Mouse (Mus musculus): ENCODE data around the gene Ube2o.

- TF ChIP-seq CTCF (IDR thresholded peaks at IDR 0.05; ENCODE audit: low read depth, low read length) (no peak), EP300 (IDR thresholded peaks at IDR 0.05; ENCODE audit: insufficient read depth, low read depth, low read length) (no peak)
Observed at GRCm38 (mm10) chr11:116589574-116589973, 8.3 kb upstream of the Ube2o start.

Measured in ES-Bruce4 (cell line).